Mouse (Mus musculus): Measurements from ENCODE around the gene Rmi1. TPM values are rescaled to one million over a fixed set of nuclear protein-coding genes. Genes with fewer than 3 reads are reported as not detected.
"Not testable (repeated sequence)": the region's sequence is repeated elsewhere in the genome, so short reads cannot be mapped to it uniquely, and the experiment has no call there.

Gene Rmi1
- polyA plus RNA-seq, 1 experiment from 2014 or later: 23.1 TPM

DNA sequence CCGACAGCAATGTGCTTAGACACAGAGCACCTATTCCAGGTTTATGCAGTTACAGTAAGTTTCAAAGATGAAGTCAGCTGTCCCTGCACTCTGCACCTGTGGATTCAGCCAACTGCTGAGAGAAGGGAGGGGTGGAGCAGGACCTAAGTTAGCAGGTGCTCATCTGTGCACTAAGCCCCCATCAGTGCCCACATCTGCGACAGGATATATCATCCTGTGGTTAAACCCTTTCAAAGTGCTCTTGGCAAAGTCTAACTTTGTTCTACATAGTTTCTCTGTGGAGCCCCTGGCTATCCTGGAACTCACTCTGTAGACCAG is 28.9 kb upstream of the Rmi1 start:
- no peaks in the 10 kb centered on the region for H3K27me3 ChIP-seq (replicated peaks)
- no peak overlapping the region for H3K4me3 ChIP-seq
- no peak overlapping the region for H3K4me2 ChIP-seq
- H3K9ac ChIP-seq: no peak overlapping the region
- H3K9me3 ChIP-seq (replicated peaks): peaks cover 10% of the 10 kb centered on the region; the same call in 1 of the 2 replicates
- 79% methylated on average over 2 of the region's 2 CpGs for WGBS
- no peaks in the 10 kb centered on the region for H3K36me3 ChIP-seq
- H3K27ac ChIP-seq (ENCODE audit: poor library complexity, severe bottlenecking): no peak overlapping the region
- no peaks in the 10 kb centered on the region for H3K4me1 ChIP-seq (replicated peaks)
- ATAC-seq (ENCODE audit: insufficient number of reproducible peaks, low FRiP score): no peak

- no peaks in the 10 kb centered on the region for H3K27me3 ChIP-seq (replicated peaks)
- H3K9me3 ChIP-seq (replicated peaks): peaks cover 17% of the 10 kb centered on the region
- H3K4me2 ChIP-seq: peak overlapping the region; percentile 83
- peaks cover 9% of the 10 kb centered on the region; the same call in 1 of the 2 replicates for H3K4me1 ChIP-seq (replicated peaks)
- H3K36me3 ChIP-seq: peaks cover 34% of the 10 kb centered on the region
- H3K9ac ChIP-seq: peak overlapping the region; percentile 92
- WGBS: 49% methylated on average over 11 of the region's 11 CpGs
- H3K27ac ChIP-seq (ENCODE audit: poor library complexity, severe bottlenecking): no peak overlapping the region
- H3K4me3 ChIP-seq: peak overlapping the region; percentile 95
- 0 out of 2 replicates have a peak, but pooled peaks have one; percentile 46 for ATAC-seq (ENCODE audit: insufficient number of reproducible peaks, low FRiP score)
Observed at GRCm38 (mm10) chr13:58384371-58384770, 17.7 kb upstream of the Rmi1 start.

GRCm38 (mm10) chr13:58384779-58385546 is 17.1 kb upstream of the Rmi1 start, which contains the start of gene 2210016F16Rik:
Gene 2210016F16Rik (minus strand): TSS chr13:58385225.
- Histone ChIP-seq H3K27me3 (replicated peaks) (no peaks in the 10 kb centered on the region), H3K27ac (ENCODE audit: poor library complexity, severe bottlenecking) (peak within 1 kb of the TSS; percentile 34; the same call in 1 of the 2 replicates), H3K4me1 (replicated peaks) (peaks cover 9% of the 10 kb centered on the region; the same call in 1 of the 2 replicates), H3K9ac (peak within 1 kb of the TSS; percentile 92), H3K36me3 (peaks cover 33% of the 10 kb centered on the region), H3K9me3 (replicated peaks) (peaks cover 16% of the 10 kb centered on the region), H3K4me2 (peak within 1 kb of the TSS; percentile 83), H3K4me3 (peak within 1 kb of the TSS; percentile 95)
- ATAC-seq (ENCODE audit: insufficient number of reproducible peaks, low FRiP score): peak; percentile 72
- 2% methylated on average over 80 of the region's 80 CpGs for WGBS

GRCm38 (mm10) chr13:58385547-58385920 is 16.5 kb upstream of the Rmi1 start:
- Histone ChIP-seq H3K27me3 (replicated peaks) (no peaks in the 10 kb centered on the region), H3K4me3 (peak overlapping the region; percentile 95), H3K9me3 (replicated peaks) (peaks cover 10% of the 10 kb centered on the region), H3K9ac (peak overlapping the region; percentile 92), H3K4me1 (replicated peaks) (peaks cover 9% of the 10 kb centered on the region; the same call in 1 of the 2 replicates), H3K27ac (ENCODE audit: poor library complexity, severe bottlenecking) (peak overlapping the region; percentile 34; the same call in 1 of the 2 replicates), H3K4me2 (peak overlapping the region; percentile 83), H3K36me3 (peaks cover 33% of the 10 kb centered on the region)
- 78% methylated on average over 7 of the region's 7 CpGs for WGBS
- ATAC-seq (ENCODE audit: insufficient number of reproducible peaks, low FRiP score): no peak

- no peaks in the 10 kb centered on the region for H3K9me3 ChIP-seq (replicated peaks)
- peaks cover 22% of the 10 kb centered on the region for H3K36me3 ChIP-seq
- no peak overlapping the region for H3K27ac ChIP-seq (ENCODE audit: poor library complexity, severe bottlenecking)
- WGBS: 13% methylated on average over 7 of the region's 7 CpGs
- H3K4me1 ChIP-seq (replicated peaks): peaks cover 9% of the 10 kb centered on the region; the same call in 1 of the 2 replicates
- H3K9ac ChIP-seq: no peak overlapping the region
- 0 out of 2 replicates have a peak, but pooled peaks have one; percentile 43 for ATAC-seq (ENCODE audit: insufficient number of reproducible peaks, low FRiP score)
- H3K27me3 ChIP-seq (replicated peaks): no peaks in the 10 kb centered on the region
- H3K4me2 ChIP-seq: peak overlapping the region; percentile 16; the same call in 1 of the 2 replicates
- no peak overlapping the region for H3K4me3 ChIP-seq
Observed at GRCm38 (mm10) chr13:58387948-58388347, 14.1 kb upstream of the Rmi1 start.

GRCm38 (mm10) chr13:58388379-58388778 is 13.7 kb upstream of the Rmi1 start:
- Histone ChIP-seq H3K9ac (no peak overlapping the region), H3K4me2 (peak overlapping the region; percentile 16; the same call in 1 of the 2 replicates), H3K9me3 (replicated peaks) (no peaks in the 10 kb centered on the region), H3K36me3 (peaks cover 21% of the 10 kb centered on the region), H3K27ac (ENCODE audit: poor library complexity, severe bottlenecking) (no peak overlapping the region), H3K27me3 (replicated peaks) (no peaks in the 10 kb centered on the region), H3K4me1 (replicated peaks) (peaks cover 9% of the 10 kb centered on the region; the same call in 1 of the 2 replicates), H3K4me3 (no peak overlapping the region)
- WGBS: 42% methylated on average over 3 of the region's 3 CpGs
- no peak for ATAC-seq (ENCODE audit: insufficient number of reproducible peaks, low FRiP score)

- ATAC-seq (ENCODE audit: insufficient number of reproducible peaks, low FRiP score): no peak
- H3K36me3 ChIP-seq: peaks cover 28% of the 10 kb centered on the region
- WGBS: 87% methylated on average over 2 of the region's 2 CpGs
- H3K9ac ChIP-seq: no peak overlapping the region
- no peak overlapping the region for H3K4me2 ChIP-seq
- H3K9me3 ChIP-seq (replicated peaks): no peaks in the 10 kb centered on the region
- no peak overlapping the region for H3K4me3 ChIP-seq
- 0 out of 2 replicates have a peak, but pooled peaks cover 5% of the 10 kb centered on the region for H3K4me1 ChIP-seq (replicated peaks)
- no peak overlapping the region for H3K27ac ChIP-seq (ENCODE audit: poor library complexity, severe bottlenecking)
- H3K27me3 ChIP-seq (replicated peaks): no peaks in the 10 kb centered on the region
Observed at GRCm38 (mm10) chr13:58389324-58389951, 12.6 kb upstream of the Rmi1 start.

DNA sequence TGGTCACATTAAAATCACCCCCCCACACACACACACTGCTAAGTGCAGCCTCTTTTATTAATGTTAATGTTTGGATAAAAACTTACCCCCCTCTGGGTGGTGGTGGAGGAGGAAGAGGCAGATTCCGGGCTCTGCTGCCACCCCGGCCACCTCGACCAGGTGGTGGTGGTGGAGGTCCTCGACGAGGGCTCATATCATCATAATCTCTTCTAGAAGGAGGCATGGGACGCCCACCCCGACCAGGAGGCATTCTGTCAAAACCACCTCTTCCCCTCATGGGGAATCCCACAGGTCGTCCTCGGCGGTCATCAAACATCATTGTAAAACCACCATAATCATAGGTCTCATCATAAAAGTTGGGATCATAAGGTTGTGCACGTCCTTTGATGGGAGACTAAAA is 7.7 kb upstream of the Rmi1 start:
- H3K4me2 ChIP-seq; H3K27me3 ChIP-seq (replicated peaks); H3K27ac ChIP-seq (ENCODE audit: poor library complexity, severe bottlenecking); H3K9ac ChIP-seq; H3K4me3 ChIP-seq; H3K4me1 ChIP-seq (replicated peaks); ATAC-seq (ENCODE audit: insufficient number of reproducible peaks, low FRiP score); H3K9me3 ChIP-seq (replicated peaks): not testable (repeated sequence)
- peaks cover 59% of the 10 kb centered on the region for H3K36me3 ChIP-seq
- WGBS: 84% methylated on average over 11 of the region's 11 CpGs

DNA sequence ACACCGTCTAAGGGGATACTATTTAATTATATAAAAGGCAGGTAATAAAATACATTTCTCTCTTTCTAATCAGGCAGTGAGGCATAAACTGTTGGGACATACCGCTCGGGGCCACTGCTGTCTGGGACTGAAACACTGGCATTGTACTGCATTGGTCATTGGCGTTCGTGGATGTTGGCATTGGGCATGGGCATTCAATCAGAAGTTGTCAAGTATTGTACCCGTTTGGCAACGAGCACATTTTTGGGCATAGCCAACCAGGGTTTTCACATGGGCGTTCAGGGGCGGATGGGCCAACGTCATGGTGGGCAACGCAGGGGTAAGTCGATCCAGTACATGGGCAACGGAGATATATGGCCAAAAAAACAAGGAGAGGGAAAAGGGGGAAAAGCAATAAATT is 4.4 kb upstream of the Rmi1 start:
- WGBS: 91% methylated on average over 13 of the region's 13 CpGs
- no peak overlapping the region for H3K27ac ChIP-seq (ENCODE audit: poor library complexity, severe bottlenecking)
- H3K9ac ChIP-seq: no peak overlapping the region
- H3K4me3 ChIP-seq: no peak overlapping the region
- H3K9me3 ChIP-seq (replicated peaks): no peaks in the 10 kb centered on the region
- H3K4me1 ChIP-seq (replicated peaks): peaks cover 4% of the 10 kb centered on the region; the same call in 1 of the 2 replicates
- no peaks in the 10 kb centered on the region for H3K27me3 ChIP-seq (replicated peaks)
- peaks cover 45% of the 10 kb centered on the region for H3K36me3 ChIP-seq
- ATAC-seq (ENCODE audit: insufficient number of reproducible peaks, low FRiP score): no peak
- no peak overlapping the region for H3K4me2 ChIP-seq

GRCm38 (mm10) chr13:58400576-58400975 is 1.5 kb upstream of the Rmi1 start:
- H3K27ac ChIP-seq (ENCODE audit: poor library complexity, severe bottlenecking): peak overlapping the region; percentile 96; the same call in 1 of the 2 replicates
- no peaks in the 10 kb centered on the region for H3K27me3 ChIP-seq (replicated peaks)

More at GRCm38 (mm10) chr13:58400576-58400975, 1.5 kb upstream of the Rmi1 start:
- Histone ChIP-seq H3K4me2 (peak overlapping the region; percentile 80), H3K36me3 (peaks cover 24% of the 10 kb centered on the region), H3K9ac (peak overlapping the region; percentile 98), H3K4me3 (peak overlapping the region; percentile 79), H3K4me1 (replicated peaks) (peaks cover 6% of the 10 kb centered on the region; the same call in 1 of the 2 replicates), H3K9me3 (replicated peaks) (no peaks in the 10 kb centered on the region)
- ATAC-seq (ENCODE audit: insufficient number of reproducible peaks, low FRiP score): no peak
- WGBS: 1% methylated on average over 11 of the region's 11 CpGs
